Mouse (Mus musculus) urinary bladder, postnatal 25 days (tissue): ENCODE data around the gene Pex11a.

Experiments used
- DNase-seq: peaks from one replicate; pipeline ENCODE4 v3.0.0; 2022; ENCODE audit warnings: low spot score

The Pex11a gene

DNA sequence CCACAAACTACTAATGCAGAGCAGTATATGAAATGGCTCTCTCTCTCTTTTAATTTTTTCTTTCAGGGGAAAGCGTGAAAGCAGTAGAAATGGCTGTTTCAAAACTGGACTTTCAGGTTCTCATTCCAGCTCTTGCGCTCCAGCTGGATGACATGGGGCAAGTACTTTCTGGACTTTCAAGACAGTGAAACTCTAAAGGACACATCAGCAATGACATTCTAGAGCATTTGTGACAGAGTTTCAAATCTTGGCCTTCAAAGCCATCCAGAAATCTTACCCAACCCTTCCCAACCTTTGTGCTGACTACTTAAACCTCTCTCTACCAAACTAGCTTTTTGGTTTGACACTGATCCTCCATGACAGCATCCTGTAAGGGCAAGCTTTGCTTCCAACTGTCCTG, 4.0 kb downstream of the Pex11a start:
- DNase-seq, result no peak

DNA sequence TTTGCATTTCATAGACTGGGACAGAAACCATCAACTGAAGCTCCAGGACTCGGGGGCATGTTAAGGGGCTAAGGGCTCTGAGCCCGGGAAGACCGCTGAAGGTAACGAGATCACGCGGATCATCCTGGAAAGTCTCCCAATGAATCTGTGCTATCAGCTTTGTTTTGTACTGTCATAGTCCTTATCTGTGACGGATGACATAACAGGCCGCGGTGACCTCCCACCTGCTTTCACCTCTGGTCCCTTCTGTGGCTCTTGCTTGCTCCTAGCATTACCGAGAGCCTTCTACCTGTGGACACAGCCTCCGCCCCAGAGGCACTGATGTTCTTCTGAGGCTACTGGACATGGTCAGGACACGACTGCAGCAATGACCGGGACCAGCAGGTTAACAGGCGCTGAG, 6.4 kb downstream of the Pex11a start:
- no peak for DNase-seq

- no peak for DNase-seq
Measured at GRCm38 (mm10) chr7:79734563-79734962, 8.4 kb downstream of the Pex11a start.

- DNase-seq, result no peak
Measured at GRCm38 (mm10) chr7:79732622-79733021, 10.3 kb downstream of the Pex11a start, which contains the start of gene Plin1. Plin1 (minus strand) TSS chr7:79732903.

GRCm38 (mm10) chr7:79731438-79731837, 11.5 kb downstream of the Pex11a start:
- DNase-seq, result no peak

DNA sequence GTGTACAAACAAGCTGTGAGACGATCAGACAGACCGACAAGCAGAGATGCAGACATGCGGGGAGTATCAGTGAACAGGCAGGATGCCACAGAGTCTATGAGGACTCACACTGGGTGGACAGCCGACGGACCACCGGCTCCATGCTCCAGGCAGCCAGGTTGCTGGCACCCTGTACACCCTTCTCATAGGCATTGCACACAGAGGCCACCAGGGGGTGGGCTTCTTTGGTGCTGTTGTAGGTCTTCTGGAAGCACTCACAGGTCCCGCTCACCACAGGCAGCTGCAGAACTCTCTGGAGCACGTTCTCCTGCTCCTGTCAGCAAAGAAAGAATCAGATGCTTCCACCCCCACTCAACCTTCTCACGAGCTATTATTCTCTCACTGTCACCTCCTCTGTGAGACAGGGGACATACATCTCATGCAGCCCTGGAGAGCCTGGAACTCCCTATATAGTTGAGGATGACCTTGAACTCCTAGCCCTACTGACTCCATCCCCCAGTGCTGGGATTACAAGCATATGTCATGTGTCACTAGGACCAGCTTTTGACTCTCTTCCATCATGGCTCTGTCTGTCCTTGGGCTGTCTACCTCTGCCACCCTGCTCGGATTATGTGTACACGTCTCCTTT, 13.1 kb downstream of the Pex11a start:
- no peak for DNase-seq

DNA sequence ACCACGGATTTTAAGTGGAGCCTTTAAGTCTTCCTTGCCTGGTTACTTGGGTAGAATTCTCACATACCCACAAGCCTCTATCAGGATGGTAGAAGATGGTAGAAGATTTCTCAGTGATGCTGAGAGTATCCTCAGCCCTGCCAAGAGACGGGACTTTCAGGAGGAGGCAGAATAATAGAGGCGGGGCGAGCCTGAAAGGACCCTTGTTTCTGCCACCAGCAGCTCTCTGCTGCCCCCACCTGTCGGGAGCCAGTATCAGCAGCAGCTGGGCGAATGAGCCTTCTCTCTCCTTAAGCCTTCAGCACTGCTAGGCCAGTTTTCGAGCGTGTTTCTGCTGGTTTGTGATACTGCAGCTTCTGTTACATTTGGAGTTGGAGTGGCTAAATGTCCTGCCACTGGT, 13.8 kb downstream of the Pex11a start:
- peak; percentile 64 for DNase-seq

- DNase-seq, result peak; percentile 47
Measured at GRCm38 (mm10) chr7:79728219-79728618, 14.7 kb downstream of the Pex11a start.

GRCm38 (mm10) chr7:79727091-79727490, 15.8 kb downstream of the Pex11a start:
- peak; percentile 38 for DNase-seq

DNA sequence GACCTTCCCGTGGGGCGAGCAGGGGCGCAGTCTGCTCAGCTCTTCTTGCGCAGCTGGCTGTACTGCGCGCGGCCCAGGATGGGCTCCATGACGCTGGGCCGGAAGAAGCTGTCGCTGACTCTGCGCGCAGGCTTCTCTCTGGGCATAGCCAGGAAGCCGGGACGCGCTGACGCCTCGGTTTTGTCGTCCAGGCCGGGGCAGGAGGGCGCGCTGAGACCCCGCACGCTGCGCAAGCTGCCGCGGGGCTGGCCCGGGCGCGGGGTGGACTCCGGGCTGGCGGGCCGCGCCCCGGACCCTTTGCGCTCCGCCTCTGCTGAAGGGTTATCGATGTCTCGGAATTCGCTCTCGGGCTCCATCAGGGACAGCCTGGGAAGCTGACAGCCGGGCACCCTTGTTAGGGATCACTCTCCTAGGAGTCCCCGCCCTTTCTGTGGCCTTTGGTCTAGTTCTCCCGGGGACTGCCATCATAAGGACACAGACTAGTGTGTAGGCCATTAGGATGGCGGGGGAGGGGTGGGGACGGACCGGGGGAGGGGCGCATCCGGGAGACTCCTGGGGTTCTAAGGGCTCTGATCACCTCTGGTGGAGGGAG, 21.4 kb downstream of the Pex11a start:
- peak; percentile 34 for DNase-seq

GRCm38 (mm10) chr7:79715187-79715981, 27.5 kb downstream of the Pex11a start, which contains the start of gene Kif7:
Kif7 (minus strand) TSS chr7:79715720.
- peak; percentile 72 for DNase-seq

- DNase-seq, result no peak
Measured at GRCm38 (mm10) chr7:79710831-79711230, 32.1 kb downstream of the Pex11a start.

DNA sequence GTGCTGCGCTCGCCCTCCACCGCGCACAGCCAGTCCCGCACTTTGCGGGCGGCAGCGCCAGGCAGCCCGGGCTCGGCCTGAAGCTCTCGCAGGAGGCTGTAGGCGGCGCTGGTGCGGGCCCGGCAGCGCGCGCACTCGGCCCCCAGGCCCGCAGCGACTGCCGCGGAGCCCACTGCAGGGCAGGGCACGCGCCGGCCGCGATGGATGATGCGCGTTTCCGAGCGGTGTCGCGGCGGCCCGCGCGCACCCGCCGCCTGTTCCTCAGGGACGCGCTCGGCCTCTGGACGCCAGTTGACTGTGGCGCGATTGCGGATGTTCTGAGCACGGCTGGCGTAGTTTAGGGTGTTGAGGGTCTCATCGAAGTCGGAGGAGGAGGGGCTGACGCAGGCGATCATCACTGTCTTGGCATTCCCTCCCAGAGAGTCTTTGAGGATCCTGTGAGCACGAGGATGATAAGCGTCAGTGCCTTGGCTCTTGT, 32.8 kb downstream of the Pex11a start:
- DNase-seq, result no peak

DNA sequence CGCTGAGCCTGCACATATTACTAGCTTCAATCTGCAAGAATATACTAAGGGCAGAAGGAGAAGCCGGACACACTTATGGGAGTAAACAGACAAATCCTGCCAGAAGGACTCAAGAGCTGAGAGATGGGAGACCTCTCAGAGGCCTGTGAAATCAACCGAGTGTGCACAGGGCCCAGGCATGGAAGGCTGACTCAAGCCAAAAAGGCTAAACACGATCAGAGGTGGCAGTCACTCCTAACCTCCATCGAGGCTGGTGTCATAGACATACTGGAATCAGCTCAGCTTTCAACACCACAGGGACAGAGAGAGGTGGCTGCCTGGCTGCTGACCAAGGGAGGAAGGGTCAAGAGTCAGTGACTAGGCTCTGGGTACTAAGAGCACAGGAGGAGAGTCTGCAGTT, 37.7 kb downstream of the Pex11a start:
- DNase-seq, result no peak

DNA sequence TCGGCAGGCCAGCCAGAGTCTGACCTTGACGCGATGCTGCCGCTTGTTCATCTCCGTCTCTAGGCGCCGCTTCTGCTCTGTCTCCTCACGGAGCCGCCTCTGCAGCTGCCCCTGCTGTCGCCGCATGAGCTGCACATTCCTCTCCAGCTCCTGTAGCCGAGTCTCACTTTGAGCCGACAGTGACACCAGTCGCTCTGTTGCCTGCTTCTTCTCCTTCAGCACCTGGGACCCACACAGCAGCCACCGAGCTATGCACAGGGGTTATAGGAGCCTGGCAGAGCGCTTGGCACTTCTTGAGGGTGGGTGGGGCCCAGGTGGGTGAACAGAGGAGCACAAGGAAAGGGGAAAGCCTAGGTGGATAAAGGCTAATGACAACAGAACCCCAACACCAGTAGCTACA, 40.2 kb downstream of the Pex11a start:
- no peak for DNase-seq

DNA sequence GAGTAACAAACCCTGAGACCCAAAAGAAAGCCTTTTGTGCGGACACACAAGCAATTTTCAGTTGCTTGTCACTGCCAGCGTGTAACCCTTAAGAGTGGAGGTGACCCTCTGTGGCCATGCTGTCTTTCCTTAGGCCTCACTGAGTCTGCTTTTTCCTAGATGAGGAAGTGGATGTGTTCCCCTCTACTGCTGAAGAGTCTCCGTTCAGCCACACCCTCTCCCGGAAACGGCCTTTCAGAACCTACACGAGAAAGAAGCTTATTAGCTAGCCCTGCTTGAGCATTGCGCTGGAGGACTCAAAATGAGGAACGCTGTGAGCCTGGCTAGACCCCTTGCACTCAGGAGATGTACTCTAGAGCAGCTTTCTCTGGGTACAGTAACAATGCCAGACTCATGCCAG, 46.4 kb downstream of the Pex11a start:
- DNase-seq, result no peak
